Mouse (Mus musculus) fibroblast of lung, adult 2 months (primary cell): ENCODE results near the gene Dok5.

Experiments
- DNase-seq: peaks from one replicate; pipeline ENCODE4 v3.0.0-alpha.2; 2011; ENCODE audit warnings: low read depth

Gene Dok5

GRCm38 (mm10) chr2:170731632-170732561 lies at the start of gene Dok5:
Gene Dok5 (plus strand): TSS chr2:170731807.
- no peak for DNase-seq

- DNase-seq, result no peak
These were observed 48.2 kb upstream of the Dok5 start for GRCm38 (mm10) chr2:170683385-170683784.

GRCm38 (mm10) chr2:170695071-170695936 lies 36.3 kb upstream of the Dok5 start:
- DNase-seq, result no peak

GRCm38 (mm10) chr2:170695937-170696510 lies 35.6 kb upstream of the Dok5 start:
- no peak for DNase-seq

GRCm38 (mm10) chr2:170700471-170700870 lies 31.1 kb upstream of the Dok5 start:
- no peak for DNase-seq

GRCm38 (mm10) chr2:170706488-170706887 lies 25.1 kb upstream of the Dok5 start:
- no peak for DNase-seq

- no peak for DNase-seq
These were observed 23.9 kb upstream of the Dok5 start for GRCm38 (mm10) chr2:170707672-170708071.

- no peak for DNase-seq
These were observed 22.7 kb upstream of the Dok5 start for GRCm38 (mm10) chr2:170708901-170709300.

GRCm38 (mm10) chr2:170712658-170713285 lies 18.8 kb upstream of the Dok5 start:
- DNase-seq, result no peak

- DNase-seq, result no peak
These were observed 11.2 kb upstream of the Dok5 start for GRCm38 (mm10) chr2:170720386-170720785.

GRCm38 (mm10) chr2:170724136-170724535 lies 7.5 kb upstream of the Dok5 start:
- DNase-seq, result no peak

GRCm38 (mm10) chr2:170724716-170725115 lies 6.9 kb upstream of the Dok5 start:
- DNase-seq, result no peak

GRCm38 (mm10) chr2:170725796-170726195 lies 5.8 kb upstream of the Dok5 start:
- DNase-seq, result no peak

- no peak for DNase-seq
These were observed 4.5 kb upstream of the Dok5 start for GRCm38 (mm10) chr2:170726996-170727710.

- no peak for DNase-seq
These were observed 2.7 kb upstream of the Dok5 start for GRCm38 (mm10) chr2:170728864-170729263.

GRCm38 (mm10) chr2:170729661-170730060 lies 1.9 kb upstream of the Dok5 start:
- DNase-seq, result no peak

GRCm38 (mm10) chr2:170730136-170730535 lies 1.5 kb upstream of the Dok5 start:
- DNase-seq, result no peak

- no peak for DNase-seq
These were observed 826 bp upstream of the Dok5 start for GRCm38 (mm10) chr2:170730781-170731180.

- DNase-seq, result no peak
These were observed 402 bp upstream of the Dok5 start for GRCm38 (mm10) chr2:170731205-170731604.

GRCm38 (mm10) chr2:170733671-170734070 lies 2.1 kb downstream of the Dok5 start:
- no peak for DNase-seq

- no peak for DNase-seq
These were observed 2.8 kb downstream of the Dok5 start for GRCm38 (mm10) chr2:170734446-170734845.
